Mouse (Mus musculus): ENCODE measurements around the gene Ccl17.

The Ccl17 gene

GRCm38 (mm10) chr8:94810153-94810552 is at the start of gene Ccl17:
Gene Ccl17 (plus strand): TSS chr8:94810453.
- DNase-seq: no peak

- no peak for DNase-seq
Measured at GRCm38 (mm10) chr8:94767035-94767434, 43.2 kb upstream of the Ccl17 start.

GRCm38 (mm10) chr8:94770945-94771344 is 39.3 kb upstream of the Ccl17 start:
- peak; percentile 67 to 69 for DNase-seq

GRCm38 (mm10) chr8:94771941-94772670 is 38.1 kb upstream of the Ccl17 start, which contains the start of gene Cx3cl1:
Gene Cx3cl1 (plus strand): TSS chr8:94772009.
- peak; percentile 91 to 92 for DNase-seq

GRCm38 (mm10) chr8:94773048-94773447 is 37.2 kb upstream of the Ccl17 start:
- DNase-seq: no peak

GRCm38 (mm10) chr8:94773700-94774171 is 36.5 kb upstream of the Ccl17 start:
- no peak for DNase-seq

GRCm38 (mm10) chr8:94774601-94775000 is 35.7 kb upstream of the Ccl17 start:
- DNase-seq: no peak

- DNase-seq: no peak
Measured at GRCm38 (mm10) chr8:94776346-94776745, 33.9 kb upstream of the Ccl17 start.

- DNase-seq: no peak
Measured at GRCm38 (mm10) chr8:94778036-94778435, 32.2 kb upstream of the Ccl17 start.

GRCm38 (mm10) chr8:94778473-94778872 is 31.8 kb upstream of the Ccl17 start:
- DNase-seq: peak; percentile 82 to 85

- no peak for DNase-seq
Measured at GRCm38 (mm10) chr8:94778895-94779533, 31.2 kb upstream of the Ccl17 start.

GRCm38 (mm10) chr8:94779534-94780294 is 30.5 kb upstream of the Ccl17 start:
- DNase-seq: no peak

- DNase-seq: no peak
Measured at GRCm38 (mm10) chr8:94780491-94781154, 29.6 kb upstream of the Ccl17 start.

- no peak for DNase-seq
Measured at GRCm38 (mm10) chr8:94781155-94781837, 29.0 kb upstream of the Ccl17 start.

- DNase-seq: peak; percentile 89 to 93
Measured at GRCm38 (mm10) chr8:94781838-94782235, 28.4 kb upstream of the Ccl17 start.

GRCm38 (mm10) chr8:94783890-94784289 is 26.4 kb upstream of the Ccl17 start:
- DNase-seq: no peak

GRCm38 (mm10) chr8:94785247-94785985 is 24.8 kb upstream of the Ccl17 start:
- DNase-seq: peak; percentile 86

- DNase-seq: no peak
Measured at GRCm38 (mm10) chr8:94785995-94786595, 24.2 kb upstream of the Ccl17 start.

- peak; percentile 55 to 83 for DNase-seq
Measured at GRCm38 (mm10) chr8:94787524-94788501, 22.4 kb upstream of the Ccl17 start.

Data from kidney, adult 8-10 months (tissue).